Mouse (Mus musculus) hindlimb bud, embryonic 11.5 days (tissue): ENCODE data around the gene Kcnj4.

Experiments used
- DNase-seq: peaks from one replicate; pipeline ENCODE4 v3.0.0-alpha.2; 2012; ENCODE audit warnings: low read depth, low spot score; ENCODE audit errors: extremely low spot score

Gene Kcnj4

DNA sequence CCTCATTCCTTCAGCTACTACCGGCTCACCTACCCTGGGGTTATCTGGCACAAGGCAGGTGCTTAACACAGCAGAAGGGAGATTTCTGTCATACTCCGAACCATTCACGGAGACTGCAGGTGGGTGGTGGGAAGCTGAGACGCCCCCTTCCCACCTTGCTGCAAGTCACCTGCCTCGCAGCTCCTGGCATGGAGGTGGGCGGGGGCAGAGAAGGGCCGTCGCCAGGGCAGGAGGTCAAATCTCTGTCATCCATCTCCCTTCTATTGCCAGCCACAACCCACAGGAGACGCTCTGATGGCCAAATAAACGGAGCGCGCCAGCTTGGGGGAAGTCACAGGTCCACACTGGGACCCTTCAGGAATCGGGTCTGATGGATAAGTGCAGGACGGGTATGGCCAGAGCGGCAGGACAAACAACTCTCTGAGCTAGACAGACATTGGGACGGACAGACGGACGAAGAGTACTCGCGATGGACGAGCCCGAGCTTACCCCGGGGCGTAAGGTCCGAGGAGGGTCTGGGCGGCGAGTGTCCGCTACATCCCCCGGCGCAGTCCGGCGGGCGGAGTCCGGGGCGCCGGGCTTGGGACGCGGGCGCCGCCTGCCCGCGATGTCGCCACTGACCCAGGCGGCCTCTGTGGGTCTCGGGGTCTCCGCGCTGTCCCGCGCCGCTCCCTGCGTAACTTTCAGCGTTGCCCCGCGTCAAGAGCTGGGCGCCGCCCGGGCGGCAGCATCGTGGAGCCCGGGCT lies at the start of gene Kcnj4:
Gene Kcnj4, minus strand, starts transcription at position 535 of the 746 bp plus-strand sequence.
- DNase-seq = no peak

DNA sequence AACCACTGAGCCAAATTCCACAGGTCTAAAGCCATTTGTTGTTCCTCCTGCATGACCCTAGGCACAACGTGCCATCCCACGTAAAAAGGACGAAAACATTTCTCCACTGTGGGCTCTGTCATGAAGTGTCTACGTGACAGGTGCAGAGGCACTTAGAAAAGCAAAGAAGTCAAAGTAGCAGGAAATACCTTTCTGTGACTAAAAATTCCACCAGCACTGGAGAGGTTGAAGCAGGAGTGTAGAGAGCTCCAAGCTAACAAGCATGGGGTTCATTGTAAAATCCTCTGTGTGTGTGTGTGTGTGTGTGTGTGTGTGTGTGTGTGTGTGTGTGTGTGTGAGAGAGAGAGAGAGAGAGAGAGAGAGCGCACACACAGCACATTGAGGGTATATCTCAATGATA lies 47.5 kb upstream of the Kcnj4 start:
- DNase-seq = no peak

DNA sequence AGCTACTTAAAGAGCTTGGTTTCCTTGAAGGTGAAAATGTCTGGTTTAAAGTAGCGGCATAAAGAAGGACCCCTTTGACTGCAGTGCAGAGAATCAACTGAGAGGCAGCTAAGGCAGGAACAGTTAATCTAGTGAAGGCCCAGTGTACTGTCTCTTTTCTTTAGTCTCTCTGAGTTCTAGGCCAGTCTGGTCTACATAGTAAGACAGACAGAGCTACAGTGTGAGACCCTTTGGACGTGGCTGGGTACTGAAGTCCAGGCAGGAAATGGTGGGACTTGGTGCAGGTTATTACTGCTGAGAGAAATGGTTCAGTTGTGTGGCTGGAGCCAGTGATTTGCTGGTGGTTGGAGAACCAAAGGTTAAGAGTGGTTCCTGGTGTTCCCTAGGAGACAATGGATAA lies 43.2 kb upstream of the Kcnj4 start:
- no peak for DNase-seq

DNA sequence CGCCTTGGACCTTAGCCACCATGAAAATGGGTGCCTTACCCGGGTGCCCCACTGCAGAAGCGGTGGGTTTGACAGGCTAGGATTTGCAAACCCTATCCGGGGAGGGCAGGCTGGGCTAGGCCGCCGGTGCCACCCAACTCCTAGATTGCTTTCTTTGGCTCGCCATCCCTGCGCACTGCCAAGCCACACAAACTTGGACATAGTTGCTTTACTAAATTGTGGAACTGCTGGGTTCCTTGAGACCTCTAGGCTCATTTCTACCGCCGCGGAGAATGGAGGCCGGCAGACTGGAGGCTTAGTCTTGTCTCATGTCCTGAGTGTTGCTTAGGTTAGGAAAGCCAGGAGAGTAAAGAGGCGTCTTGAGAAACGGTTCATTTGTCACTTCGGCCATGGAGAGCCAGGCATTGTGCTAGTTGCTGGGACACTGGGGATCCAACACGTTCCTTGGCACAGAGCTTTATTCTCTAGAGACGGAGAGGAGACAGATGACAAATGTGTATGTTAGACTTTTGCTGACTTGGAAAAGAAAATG lies 42.3 kb upstream of the Kcnj4 start:
- no peak for DNase-seq

DNA sequence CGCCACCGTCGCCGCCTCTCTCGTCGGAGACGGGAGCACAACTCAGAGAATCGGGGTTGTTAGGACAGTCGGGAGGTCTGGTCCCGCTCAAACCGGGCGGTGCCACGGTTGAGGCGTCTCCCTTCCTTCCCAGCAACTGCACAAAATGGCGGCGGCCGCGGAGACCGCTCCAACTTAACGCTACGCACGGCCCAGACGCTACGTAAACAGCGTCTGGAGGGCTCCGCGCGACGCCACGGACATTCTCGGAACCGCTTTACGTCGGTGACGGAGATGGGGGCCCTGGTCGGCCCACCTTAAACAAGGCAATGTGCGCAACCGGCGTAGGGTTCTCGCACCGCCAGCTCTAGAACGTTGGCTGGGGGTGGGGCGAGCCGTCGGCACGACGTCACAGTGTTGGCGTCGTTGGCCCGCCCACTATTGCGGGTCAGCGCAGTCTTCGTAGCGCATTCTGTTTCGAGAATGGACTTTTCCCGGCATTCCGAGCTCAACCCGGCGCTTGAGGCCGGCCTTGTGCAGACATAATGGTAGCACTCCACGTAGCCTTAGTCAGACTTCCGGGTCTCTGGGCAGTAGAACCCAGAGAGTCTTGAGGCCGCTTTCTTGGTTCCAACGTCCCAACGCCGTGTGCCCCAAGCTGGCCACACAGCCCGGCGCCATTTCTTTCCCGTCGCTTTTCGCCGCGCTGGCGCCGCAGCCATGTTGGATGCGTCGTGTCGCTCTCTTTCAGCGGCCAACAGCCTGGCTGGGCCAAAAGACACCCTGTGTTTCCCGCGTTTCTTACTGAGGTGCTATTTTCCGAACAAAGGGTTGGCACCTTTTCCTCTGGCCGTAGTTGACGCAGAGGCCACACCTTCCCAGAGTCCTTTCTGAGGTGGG lies 41.6 kb upstream of the Kcnj4 start, which contains the start of gene Ddx17:
Gene Ddx17, minus strand, starts transcription at position 332 of the 879 bp plus-strand sequence.
- peak; percentile 96 for DNase-seq

DNA sequence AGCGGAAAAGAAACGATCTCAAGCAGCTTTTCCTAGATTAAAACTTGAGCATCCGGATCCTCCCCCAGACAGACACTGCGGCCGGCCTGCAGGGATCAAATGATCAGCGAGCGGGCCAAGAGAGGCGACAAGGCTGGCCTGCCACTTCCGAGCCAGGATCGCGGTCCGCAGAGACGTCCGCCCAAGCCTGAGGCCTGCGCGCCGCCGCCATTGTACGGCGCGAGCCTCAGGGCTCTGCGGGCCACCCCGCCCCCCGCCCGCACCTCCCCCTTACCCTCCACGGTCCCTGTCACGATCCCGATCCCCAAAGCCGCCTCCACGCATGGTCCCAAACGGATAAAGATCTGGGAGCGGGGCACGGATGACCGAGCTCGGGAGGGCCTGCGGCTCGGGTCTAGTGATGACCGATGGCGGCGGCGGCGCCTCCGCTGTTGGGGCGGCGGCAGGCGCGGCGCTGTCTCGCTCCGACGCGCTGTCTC lies 40.9 kb upstream of the Kcnj4 start:
- DNase-seq = no peak

DNA sequence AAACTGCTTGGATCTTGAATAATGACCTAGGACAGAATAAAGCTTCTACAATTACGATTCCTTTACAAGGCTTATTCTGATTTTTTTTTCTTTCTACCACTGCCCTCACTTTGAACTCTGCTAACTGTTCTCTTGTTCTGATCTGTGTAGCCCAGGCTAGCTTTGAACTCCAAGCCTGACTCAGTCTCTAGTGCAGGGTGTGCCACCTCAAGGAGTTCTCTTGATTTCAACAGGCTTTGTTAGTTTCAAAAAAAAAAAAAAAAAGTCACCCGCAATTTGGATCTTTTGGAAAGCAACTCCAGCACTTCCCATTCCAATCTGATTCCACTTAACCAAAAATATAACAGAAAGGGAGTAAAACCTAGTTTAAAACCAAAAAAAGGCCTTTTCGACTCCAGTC lies 40.5 kb upstream of the Kcnj4 start:
- no peak for DNase-seq

DNA sequence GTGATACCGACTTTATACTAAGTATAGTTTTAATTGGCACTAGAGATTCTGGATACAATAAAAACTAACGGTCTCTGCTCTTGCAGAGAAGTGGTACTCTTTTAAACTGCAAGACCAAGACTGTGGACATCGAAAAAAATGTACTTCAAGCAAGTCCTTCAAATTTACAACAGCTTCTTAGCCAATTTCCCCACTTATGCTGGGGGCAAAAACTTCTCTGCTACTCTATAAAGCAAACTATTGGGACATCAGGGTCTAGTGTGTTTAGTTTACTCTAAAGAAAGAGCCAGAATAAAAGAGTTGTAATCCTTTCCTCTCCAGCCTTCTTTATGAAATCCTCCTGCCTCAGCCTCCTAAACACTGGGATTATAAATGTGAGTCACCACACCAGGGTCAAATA lies 38.9 kb upstream of the Kcnj4 start:
- no peak for DNase-seq

DNA sequence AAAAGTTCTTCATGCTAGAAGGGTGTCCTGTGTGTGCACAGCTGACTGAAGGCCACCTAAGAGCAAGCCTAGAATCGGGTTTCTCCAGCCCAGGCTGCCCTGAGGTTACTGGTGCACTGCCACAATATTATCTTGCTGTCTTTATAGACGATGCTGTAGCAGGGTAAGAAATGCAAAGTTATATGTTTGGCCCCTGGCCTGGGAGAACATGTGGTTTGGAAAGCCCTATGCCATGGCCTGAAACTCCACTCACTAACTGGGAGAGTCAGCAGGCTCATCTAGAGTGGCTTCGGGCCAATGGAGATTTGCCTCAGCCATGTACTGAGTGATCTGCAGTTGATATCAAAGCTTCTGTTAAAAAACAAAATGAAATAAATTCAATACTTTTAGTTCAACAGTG lies 28.8 kb upstream of the Kcnj4 start:
- no peak for DNase-seq

DNA sequence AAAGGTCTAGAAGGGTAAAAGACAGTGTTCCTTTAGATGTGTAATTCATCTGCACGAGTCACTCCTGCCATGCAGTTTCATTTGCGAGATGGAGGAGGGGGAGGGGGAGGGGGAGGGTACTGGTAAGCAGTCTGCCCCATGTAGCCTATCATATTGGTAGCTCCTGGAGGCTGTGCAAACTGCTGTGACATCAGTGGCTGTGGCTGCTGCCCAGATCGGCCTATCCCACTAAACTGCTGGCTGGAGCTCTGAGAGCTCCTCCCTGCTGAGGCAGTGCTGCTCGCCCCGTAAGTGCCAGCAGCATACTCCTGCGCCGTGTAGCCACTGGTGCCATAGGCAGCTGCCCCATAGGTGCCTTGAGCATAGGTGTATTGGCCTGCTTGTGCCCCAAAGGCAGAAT lies 24.9 kb upstream of the Kcnj4 start:
- DNase-seq = no peak

DNA sequence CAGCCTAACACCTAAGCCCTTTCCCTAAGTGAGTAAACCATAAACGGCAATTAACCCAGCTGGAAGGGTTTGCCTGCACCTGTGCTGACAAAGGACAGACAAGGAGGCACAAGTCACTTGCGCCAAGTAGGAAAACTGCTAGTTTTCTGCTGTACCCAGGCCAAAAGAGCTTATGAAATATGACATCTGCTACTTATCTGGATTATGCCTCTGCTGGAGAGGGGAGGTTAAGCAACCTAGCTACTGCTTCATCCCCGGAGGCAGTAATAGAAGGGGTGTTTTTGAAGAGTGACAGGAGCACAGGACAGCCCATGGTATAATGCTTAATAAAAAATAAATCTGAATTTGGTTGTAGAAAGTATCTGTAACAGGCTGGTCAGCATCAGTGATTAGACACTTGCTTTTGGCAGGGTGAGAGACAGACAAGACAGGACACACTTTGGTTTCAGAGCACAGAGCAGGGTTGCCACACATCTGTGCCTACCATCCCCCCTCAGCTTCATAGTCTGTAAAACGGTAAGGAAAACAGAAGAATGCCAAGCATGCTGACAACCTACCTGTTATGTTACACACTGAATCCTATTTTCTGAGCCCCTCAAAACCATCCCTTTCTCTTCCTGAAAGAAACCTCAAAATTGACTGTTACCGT lies 23.1 kb upstream of the Kcnj4 start:
- no peak for DNase-seq

DNA sequence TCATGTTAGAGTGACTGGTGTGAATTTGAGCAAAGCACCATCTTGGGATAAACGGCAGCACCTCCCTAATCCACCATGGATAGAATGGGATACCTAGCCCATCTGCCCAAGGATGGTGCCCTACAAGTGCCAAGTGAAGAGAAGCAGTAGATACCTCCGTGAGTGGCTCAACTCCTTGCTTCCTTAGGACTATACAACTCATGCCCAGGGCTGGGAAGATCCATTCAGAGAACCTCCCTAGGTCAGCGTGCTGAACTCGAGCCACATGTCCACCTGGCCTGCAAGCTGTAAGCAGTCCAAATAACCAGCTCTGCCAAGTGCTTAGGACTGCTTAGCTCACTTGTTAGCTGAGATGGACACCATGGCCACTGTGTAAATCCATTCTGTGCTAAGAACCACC lies 22.2 kb upstream of the Kcnj4 start:
- DNase-seq = no peak

DNA sequence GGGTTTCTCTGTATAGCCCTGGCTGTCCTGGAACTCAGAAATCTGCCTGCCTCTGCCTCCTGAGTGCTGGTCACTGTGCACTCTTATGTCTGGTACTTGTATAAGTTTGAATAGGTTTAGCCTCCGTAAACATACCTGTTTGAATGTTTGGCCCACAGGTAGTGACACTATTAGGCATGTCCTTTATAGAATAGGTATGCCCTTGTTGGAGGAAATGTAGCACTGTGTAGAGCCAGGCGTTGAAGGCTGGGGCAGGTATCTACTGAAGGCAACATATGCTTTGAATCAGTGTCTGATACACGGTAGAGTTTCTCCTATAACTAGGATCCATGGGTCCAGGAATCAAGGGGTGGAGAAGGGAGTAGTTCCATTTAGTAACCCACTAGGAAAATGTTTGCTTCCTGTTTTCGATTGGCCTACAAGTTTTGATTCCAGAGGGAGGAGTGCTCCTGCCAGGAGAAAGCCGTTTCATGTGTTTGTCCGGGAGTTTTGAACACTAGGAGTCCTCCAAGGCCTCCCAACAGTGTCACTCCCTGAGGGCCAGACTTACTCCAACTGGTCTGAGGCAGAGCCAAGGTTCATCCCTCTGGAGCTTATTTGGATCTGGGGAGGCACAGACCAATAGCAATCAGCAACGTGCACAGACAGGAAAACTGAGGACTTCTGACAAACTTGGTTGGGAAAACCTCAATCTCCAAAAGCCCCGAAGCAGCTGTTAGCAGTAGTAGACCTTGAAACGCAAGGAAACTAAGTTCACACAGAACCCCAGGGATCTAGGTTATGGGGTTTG lies 21.1 kb upstream of the Kcnj4 start:
- no peak for DNase-seq

DNA sequence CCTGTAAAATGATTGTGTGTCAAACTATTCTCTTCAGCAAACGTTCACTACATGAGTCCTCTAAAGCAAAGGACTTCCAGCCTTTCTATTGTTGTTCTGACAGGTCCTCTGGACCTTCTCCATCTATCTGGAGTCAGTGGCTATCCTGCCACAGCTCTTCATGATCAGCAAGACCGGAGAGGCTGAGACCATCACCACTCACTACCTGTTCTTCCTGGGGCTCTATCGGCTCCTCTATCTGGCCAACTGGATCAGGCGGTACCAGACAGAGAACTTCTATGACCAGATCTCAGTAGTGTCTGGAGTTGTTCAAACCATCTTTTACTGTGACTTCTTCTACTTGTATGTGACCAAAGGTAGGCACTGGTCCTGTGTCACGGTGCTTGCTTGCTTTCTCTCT lies 20.5 kb upstream of the Kcnj4 start:
- DNase-seq = no peak

DNA sequence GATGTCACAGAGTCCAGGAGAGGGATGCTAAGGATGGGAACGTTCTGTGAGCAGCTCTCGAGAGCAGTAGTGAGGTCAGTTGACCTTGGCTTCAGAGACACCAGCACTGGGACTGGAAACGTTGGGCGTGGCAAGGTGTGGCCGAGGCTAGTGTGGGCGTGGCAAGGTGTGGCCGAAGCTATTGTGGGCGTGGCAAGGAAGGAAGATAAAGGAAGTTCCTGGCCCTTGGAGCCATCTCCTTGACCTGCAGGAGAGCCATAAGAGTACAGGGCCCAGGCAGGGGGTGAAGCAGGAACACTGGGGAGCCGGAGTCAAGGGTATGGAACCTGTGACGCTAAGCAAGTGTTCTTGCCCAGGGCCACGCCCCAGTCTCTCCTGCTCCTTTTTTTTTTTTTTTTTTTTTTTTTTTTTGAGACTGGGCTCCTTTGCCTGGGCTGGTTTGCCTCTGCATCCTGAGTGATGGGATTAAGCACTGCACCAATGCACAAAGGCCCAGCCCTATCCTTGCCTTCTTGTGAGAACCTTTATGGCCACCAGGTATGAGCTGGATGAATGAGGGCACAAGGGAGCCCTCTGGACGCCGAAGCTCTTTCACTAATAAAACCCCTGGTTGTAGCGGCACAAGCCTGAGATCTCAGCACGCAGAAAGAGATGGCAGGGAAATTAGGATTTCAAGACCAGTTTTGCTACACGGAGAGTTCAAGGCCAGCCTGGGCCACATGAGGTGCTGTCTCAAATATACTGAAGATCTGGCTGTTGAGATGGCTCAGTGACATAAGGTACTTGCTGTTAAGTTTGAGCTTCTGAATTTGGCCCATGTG lies 14.6 kb upstream of the Kcnj4 start:
- DNase-seq = no peak

DNA sequence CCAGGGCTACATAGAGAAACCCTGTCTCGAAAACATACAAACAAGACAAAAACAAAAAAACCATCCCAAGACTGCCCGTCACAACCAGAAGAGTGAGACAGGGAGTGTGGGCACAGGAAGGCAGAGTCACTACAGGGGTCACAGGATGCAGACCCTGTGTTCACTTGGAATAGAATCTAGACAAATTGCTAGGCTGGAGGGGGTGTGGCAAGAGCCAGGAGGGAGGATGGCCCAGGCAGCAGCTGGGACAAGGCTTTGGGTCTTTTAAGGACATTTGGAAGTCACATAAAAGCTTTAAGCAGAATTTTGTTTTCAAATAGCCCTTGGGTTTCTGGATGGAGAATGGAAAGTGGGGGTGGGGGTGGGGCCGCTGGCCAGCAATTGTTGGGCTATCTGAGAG lies 13.5 kb upstream of the Kcnj4 start:
- DNase-seq = no peak

DNA sequence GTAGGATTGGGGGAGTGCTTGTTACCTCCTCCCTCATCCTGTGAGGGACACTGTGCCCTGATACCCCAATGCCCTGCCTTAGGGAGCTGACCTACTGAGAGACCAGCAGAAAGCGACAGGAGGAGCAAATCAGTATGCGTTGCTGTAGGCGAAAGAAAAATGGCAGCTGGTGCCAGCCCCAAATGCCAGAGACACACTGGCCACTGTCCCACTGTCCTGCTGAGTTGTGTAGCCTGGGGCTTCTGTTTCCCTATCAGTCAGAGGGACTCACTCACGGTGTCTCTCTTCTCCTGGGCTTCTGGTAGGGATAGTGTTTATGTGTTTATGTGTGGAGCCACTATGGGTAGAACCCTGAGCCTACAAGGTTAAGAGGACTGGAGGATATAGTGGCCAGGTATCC lies 12.7 kb upstream of the Kcnj4 start:
- no peak for DNase-seq

DNA sequence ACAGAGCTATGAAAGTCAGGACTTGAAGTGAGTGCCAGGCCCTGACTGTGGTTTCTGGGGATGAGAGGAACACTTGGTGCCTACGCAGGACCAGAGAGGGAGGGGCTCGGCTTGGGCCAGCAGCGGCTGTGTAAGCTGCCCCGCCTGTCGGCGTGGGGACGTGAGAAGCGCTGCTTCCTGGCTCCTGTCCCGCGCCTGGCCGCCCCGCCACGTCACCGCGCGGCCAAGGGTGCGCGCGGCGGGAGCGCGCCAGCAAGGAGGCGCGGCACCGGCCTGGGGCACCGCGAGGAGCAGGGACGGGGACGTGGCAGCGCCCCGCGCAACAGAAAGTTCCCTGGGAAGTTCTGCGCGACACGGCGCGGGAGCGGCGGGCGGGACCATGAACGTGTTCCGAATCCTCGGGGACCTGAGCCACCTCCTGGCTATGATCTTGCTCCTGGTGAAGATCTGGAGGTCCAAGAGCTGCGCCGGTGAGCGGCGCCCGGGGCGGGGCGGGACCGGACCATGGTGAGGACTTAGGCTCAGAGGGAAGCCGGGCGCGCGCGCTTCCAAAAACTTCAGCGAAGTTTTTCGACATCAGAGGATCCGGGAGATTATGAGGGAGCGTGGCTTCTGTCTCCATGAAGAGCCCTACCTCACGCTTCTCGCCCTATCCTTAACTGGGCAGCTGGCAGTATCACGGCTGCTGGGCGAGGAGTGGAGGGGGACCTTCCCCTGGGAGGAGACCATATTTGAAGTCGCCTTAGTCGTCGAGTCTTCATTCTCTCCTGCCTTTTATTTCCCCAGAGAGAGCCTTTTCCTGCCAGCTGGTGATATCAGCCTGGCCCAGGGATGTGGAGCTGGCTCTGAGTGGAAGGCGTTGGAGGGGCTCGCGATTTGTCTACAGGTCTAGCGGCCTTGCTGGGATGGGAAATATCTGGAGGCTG lies 11.4 kb upstream of the Kcnj4 start, which contains the start of gene Kdelr3:
Gene Kdelr3, plus strand, starts transcription at position 241 of the 926 bp plus-strand sequence.
- DNase-seq = no peak

DNA sequence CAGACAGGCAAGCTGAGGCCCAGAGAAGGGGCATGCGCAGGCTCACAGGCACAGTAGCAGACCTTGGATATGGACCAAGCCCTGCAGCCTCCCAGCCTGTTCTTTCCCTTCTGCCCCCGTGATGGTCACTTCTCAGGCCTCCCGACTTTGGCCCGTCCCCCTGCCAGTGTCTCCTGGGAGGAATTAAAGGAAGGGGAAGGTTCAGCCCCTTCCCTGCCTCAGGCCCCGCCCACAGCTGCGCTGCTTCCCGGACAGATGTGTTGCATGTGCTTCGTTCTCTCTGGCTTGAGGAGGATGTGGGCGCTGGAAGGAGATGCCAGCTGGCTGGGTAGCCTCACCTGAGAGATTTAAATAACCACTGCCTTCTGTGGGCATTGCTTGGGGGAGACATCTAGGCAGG lies 8.9 kb upstream of the Kcnj4 start:
- no peak for DNase-seq
